Mouse (Mus musculus) adrenal gland, adult 8-10 months (tissue): ENCODE measurements at regions not wholly inside any gene's neighbourhood (a gene's known extent, or its start where the extent isn't known, plus 50 kb on each side); places are given as distances from the start of the nearest gene placed in this dataset.

Experiments
- DNase-seq: peaks from one replicate; pipeline ENCODE4 v3.0.0; 2022

DNA sequence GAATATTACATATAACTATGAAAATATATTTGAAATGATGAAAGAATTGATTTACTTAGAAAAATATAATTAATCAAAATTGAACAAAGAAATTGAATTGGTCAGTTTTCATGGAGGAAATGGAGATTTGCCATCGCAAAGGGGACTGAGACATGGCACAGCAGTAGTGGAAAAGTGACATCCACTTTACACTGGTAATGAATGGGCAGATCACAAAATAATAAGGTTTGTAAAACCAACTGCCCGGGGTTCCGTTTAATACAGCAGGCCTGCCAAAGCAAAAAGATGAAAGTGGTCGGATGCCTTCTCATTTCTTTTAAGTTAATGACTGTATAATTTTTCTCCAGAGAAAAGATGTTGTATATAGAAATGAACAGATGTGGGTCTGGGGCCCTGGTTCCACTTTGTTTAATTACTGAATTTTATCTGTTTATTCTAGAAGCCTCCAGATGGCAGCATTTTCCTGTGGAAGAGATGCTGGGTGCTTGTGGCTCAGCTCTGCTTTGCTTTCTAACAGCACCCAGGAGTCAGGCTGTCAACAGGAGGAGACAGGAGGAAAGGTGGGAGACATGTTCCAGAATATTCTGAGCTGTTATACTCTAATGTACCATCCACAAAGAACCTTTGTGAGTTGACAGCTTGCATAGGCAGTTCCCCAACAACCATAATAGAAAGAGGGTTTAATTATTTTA, 75.6 kb upstream of the Fbxl17 start:
- DNase-seq = peak; percentile 5

DNA sequence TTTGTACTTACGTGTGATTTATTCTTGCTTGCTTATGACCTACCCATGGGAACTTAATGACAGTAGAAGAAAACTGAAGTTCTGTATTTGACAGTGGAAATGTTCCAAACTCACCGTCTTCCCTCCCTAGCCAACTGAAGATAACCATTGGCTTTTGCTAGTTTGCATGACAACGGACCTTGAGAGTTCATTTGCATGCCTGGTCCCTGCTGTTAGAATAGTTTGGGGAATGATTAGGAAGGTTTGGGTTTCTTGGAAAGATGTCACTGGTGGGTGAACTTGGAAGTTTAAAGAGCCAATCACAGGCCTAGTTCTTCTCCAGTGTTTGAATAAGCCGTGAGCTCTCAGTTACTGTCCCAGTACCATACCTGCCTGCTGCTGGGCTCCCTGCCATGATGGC, 83.1 kb upstream of the Fbxl17 start:
- DNase-seq = no peak

DNA sequence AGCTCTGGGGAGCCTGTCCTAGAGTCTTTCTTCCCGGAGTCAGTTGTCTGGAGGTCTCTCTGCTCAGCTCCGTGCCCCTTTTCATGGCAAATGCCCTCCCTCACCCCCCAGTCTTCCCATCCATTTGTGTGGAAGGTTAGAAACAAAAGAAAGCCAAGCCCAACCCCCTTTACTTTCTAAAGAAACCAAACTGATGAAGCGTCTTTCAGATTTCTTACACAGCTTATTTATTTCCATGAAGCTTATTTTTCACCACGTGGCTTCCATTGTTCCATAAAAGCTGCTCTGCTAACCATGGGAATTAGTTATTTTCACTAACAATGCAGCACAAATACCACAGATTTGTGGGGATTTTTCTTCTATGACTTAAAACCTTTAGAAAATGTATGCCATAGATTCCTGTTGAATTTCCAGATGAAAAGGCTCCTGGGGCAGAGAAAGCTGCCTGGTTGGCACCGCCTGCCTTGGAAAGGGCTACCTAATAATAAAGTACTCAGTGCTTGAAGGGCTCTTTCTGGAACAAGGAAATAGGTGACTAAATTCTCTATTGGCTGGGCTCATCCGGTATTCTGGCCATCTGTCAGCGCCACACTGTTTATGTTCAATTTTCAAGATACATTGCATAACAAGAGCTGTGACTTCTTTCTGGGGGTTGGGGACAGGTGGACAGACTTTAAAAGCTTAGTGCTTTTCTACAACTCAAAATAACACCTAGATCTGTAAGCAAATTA, 107.4 kb upstream of the Fbxl17 start:
- DNase-seq = no peak

DNA sequence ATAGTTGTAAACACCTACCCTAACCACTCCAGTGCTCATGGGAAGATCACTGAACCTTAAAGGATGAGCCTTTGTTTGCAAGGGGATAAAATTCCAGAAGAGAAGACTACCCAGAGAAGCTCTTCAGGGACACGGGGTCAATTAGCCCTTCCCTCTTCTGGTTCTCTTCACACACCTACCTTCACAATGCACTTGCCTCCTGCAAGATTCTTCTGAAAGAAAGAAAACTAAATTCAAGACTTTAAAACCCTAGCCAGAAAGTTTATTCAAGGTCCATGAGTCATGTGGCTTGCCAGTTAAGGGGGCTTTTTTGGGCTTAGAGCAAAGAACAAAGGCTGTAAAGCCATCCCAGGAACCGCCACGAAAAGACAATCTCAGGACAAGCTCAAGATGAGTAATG, 122.9 kb upstream of the Fbxl17 start:
- no peak for DNase-seq

DNA sequence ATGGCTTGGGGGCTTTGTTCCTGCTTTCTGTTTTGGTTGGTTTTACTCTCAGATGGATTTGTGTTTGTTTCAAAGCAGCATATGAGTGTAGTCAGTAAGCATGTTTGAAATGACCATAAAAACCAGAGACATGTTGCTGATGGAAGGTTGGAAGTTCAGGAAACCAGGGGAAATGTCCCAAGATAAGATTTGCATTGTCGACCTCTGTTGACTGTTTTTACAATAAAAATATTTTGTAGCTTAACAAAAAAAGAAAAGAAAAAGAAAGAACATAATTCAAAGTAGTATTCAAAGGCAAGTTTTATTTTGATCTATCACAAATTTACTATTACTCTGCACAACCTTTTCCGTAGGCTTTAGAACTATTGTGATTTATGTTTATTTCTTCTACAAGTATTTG, 137.8 kb upstream of the Fbxl17 start:
- DNase-seq = no peak

DNA sequence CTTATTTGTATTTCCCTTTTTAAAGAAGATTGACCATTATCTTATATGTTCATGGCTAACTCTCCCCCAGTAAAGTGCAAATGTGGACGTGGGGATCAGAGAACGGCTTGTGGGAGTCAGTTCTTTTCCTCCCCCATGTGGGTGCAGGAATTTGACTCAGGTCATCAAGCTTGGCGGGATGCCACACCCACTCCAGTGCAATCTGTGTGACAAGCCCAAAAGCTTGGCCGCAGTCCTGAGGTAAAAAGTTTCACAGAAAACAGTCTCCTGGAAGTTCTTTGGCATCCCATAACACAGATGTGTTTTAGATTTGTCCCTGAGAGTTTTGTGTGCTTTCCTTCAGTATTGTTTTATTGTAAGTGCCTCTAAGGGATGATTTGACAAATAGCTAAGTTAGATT, 144.6 kb upstream of the Fbxl17 start:
- DNase-seq = no peak

DNA sequence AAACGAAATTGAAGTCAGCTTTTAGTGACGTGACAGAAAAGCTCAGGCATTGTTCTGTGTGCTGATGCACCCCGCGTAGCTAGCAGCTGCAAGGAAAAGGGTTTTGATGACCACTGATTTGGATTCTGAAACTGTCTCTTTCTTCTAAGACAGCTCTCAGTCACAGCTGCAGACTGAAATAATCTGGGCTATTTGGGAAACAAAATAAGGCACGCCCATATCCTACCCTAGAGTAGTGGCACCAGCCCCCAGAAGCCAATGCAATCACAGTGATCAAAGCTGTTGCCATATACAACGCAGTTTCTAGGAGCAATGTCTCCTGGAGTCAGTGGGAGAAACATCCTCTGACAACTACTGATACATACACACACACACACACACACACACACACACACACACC, 157.9 kb upstream of the Fbxl17 start:
- no peak for DNase-seq

DNA sequence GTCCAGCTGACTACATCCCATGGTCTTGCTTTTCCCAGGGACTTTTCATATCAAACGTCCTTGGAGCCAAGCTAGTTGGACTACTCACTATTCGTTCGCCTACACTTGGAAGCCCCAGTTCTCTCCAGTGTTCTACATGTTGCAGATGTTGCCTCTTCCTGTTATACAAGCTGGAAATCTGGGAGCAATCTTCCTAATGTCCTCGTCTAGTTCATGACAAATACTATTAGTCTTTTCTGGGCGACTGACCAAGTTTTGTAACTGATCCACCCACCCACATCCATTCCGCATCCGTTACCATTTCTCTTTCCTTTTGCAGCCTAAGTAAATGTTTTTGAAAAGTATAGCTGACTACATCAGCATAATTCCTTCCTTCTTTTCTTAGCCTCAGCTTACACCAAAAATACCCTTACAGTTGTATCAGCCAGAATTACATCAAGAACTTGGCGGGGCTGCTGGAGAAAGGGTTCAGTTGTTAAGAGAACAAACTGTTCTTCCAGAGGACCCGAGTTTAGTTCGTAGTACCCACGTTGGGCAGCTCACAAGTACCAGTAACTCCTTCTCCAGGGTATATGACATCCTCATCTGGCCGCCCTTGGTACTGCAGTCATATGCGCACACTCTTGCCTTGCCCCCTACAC, 161.1 kb upstream of the Fbxl17 start:
- no peak for DNase-seq

DNA sequence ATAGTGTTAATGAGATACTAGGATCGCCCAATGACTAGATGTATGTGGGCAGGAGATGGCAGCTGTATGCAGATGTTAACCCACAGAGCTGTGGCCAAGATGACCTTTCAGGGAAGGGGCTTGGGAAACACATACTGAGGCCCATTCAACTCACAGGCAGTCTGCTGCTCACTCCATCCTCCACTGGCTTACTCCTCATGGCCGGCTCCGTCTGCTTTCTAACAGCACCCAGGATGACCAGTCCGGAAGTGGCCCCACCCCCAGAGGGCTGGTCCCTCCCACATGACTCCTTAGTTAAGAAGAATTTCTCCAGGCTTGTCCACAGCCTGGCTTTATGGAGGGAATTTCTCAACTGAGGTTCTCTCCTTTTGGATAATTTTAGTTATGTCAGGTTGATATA, 161.8 kb upstream of the Fbxl17 start:
- no peak for DNase-seq

DNA sequence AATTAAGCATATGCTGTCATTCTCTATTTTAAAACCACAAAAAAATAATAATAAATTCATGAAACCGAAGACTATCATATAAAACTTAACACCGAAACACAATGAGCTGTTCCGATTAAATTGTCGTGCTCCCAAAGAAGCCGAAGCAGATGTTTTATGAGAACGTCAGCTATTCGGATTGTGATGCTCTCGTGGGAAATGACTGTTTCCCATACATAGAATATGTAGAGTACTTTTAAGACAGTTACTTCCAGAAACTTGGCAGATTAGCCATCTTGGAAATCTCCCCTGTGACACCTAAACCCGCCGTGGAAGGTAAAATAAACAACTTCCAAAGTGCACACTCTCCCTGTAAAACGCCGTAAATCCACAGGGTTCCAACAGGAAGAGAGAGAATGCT, 162.4 kb upstream of the Fbxl17 start:
- DNase-seq = no peak

DNA sequence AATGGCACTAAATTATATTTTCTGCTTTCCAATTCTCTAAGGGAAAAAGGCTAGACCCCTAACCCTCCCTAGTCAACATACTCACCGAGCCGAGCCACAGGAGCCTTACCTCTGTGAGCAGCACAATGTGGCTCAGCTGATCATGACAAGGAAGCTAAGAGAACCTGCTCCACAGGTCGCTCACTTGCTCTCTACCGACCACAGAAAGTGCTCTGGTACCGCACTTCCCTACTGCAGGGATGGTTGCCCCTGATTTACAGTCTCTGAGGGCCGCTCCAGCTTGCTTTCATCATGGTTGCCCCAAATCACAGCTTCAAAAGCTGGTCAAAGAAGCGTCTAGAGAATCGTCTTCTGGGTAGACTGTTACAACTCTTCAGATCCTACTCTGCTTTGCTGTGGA, 177.0 kb upstream of the Fbxl17 start:
- DNase-seq = no peak

DNA sequence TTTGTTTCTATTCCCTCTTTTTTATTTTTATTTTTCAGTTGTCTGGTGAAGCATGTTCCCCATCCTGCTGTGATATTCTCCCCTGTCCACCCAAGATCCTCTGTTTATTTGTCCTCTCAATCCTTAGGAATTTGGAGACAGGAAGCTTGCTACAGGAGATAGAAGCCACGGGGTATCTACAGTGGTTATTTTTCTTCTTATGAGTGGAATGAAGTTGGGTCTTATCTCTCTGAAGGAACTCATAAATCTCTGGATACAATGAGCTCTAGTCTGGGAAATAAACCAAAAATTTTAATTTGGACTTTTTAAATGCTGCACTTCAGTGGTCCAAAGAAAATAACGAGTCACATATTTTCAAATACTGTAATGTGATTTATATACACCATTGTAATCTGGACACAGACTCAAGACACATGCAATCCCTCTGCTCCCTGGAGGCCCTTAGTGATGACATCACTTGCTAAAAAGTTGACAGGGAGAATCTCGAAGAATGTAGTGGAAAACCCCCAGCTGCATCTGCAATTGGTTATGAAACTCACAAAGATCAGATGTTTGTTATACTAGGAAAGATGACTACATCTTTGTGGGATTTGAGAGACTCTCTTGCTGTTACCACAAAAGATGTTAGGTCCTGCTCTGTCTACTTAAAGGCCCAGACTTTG, 178.3 kb upstream of the Fbxl17 start:
- no peak for DNase-seq

DNA sequence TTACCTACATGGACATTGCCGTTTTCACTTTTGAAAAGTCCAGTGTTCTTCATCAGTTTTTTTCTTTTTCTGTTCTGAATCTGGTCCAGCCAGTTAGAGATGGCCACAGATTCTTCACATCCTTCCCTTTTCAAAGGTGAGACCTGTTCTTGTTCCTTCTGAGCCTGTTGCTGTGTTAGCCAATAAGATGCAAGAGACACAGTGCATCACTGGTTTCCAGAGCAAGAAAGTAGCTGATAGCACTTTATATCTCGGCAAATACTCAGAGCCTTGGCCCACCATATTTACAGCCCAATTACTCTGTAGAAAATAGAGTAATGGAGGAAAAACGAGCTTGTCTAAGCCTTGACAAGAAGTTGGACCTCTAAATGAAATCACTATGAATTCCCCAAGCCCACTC, 180.7 kb upstream of the Fbxl17 start:
- no peak for DNase-seq

DNA sequence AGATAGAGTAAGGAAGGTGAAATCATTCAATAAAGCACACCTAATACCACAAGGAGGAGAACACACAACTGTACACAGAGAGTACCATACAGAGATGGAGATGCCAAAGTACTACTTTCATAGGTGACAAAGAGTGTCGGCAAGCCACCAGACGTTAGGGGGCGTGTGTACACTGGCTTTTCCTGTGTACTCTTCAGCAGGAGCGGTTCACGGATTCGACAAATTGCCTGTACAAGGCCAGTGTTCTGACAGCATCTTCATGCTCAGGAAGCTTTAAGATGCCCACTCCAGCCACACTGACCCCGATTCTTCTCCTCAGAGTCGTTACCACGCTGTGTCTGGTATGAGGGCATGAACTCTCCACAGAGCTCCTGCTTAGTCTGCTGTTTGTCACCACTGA, 179.5 kb upstream of the Fer start:
- DNase-seq = no peak

DNA sequence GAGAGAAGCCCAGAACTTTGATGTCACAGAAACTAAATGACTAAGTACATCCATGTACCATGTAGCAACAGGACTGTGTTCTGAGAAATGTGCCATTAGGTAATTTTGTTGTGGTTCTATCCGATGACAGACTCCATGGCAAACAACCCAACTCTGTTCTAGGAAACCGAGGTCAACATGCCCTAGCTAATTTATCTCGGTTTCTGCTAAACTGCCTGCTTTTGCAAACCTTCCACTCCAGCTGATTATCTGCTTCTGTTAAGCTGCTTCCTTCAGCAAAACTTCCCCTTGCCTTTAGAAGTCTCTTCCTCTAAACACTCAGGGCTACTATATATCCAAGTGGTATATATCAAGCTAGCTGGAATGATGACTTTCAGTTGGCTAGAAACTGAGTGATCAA, 178.8 kb upstream of the Fer start:
- DNase-seq = no peak

DNA sequence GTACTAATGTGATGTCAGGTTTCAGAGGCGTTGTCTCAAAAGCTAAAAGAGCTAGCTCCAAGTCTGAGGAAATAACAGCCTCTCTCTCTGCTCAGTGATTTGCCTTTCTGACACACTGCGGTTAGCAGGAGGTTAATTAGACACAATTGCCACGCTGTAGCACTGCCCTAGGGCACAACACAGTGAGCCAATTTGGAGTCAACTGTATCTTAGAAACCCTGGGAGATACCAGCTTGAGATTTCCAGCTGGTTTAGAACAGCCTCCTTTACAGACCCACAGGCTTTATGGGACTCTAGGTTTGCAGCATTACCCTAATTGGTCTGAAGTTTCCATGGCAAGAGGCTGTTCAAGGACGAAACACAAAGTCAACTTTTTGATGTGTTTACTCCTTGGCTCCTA, 176.9 kb upstream of the Fer start:
- no peak for DNase-seq

DNA sequence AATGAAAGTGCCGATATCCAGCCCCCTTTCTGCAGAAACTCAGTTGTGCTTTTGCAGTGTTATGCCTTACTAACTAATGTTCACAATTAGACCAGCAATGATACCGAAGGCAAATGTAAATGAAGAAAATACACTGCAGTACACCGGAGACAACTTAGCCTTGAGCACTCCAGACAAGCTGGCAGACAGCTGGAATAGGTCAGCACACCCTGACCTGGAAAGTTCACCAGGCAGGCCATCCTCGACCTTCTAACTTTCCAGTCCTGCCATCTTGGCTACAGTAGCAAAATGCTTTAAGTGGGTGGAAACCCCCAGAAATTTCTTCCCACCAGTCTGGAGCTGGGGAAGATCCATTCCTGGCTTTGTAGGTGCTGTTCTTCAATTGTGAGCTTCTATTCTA, 176.5 kb upstream of the Fer start:
- DNase-seq = no peak

DNA sequence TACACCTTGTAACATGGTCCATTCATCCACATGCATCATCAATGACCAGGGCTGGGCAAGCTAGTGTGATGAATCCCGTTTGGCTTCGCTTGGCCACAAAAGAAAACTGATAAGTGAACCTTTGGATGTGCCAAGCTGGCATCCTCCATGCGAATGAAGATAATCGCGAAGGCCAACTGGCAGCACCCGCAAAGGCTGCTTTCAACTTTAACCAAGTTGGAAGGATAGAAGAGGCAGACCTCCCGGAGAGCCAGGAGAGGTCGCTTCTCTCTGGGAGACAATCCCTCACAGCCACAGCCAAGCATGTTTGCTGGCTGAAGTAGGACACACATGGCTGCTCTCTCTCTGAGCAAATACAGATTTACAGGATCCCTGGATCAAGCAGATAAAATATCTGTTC, 173.6 kb upstream of the Fer start:
- peak; percentile 60 for DNase-seq

DNA sequence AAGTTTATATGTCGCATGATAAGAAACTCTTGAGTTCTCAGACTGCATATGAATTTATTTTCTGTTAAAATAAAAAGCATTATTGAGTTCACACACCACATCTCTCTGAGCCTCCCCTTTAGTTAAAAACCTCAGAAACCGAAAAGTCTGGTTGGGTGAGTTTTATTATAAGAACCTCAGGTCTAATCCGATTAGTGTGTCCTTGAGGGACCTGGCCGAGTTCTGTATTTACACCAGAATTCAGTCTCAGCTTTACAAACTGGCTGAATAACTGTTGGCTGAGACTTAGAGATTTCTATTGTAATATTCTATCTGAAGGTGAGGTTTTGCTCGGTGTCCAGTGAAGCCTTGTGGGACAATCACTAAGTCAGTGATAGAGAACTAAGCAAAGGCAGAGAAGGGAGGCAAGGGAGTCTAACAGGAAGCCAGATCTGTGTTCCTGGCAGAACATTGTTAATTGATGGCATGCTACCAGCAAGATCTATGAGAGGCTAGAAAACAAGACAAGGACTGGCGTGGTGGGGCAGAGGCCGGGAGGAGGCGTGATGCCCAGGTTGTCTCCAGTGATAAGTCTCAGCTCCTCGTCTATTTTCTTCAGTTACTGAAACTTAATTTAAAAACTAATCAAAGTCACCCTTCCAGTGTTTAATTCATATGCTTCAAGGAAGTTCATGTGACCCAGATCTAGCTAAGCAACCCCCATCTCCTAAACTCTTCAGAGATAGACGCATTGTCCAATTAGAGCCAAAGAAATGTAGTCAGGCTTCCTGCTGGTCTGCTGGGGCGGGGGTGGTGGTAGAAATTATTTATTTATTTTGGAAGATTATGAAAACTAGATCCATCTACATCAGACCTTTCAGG, 171.8 kb upstream of the Fer start:
- DNase-seq = no peak

DNA sequence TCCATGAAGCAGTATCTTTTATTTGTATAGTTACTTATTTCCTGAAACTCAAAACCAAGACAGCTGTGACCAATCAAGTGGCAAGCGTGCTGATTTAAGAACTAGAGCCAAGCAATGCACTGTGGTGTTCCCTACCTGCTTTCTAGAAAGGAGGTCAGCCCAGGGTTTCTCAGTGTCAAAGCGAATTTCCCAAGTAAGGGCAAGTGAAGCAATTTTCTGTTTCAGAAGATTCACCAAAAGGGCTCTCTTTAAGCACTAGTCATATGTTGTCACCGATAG, 171.2 kb upstream of the Fer start:
- DNase-seq = no peak

DNA sequence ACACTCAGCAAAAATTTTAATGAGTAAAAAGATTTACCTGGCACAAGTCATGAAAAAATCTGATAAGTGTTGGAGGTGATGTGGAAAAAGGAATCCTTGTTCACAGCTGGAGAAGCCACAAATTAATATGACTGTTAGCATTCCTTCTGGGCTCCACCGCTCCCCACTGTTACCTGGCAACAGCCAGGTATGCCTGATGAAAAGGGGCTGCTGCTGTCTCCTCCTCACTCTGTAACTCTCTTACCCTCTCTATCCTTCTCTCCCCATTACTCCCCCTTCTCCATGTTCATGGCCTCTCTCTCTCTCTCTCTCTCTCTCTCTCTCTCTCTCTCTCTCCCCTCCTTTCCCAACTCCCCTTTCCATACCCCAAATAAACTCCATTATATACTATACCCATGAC, 169.6 kb upstream of the Fer start:
- DNase-seq = no peak

DNA sequence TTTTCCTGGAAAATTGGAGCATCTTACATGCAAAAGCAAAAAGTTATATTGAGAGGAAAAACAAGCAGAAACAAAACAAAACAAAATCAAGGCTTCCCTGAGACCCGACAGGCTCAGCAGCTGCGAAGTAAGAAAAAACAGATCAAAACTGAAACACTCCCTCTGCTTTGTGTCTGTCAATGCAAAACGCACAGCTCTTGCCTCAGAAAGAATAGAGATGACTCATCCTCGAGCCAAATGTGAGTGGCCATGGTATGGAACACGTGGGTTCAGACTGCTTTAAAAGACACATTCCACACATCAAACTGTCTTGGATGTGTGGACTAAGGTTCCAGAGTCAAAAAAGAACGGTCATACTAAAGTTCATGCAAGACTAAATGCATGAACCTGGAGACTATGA, 163.3 kb upstream of the Fer start:
- DNase-seq = no peak

DNA sequence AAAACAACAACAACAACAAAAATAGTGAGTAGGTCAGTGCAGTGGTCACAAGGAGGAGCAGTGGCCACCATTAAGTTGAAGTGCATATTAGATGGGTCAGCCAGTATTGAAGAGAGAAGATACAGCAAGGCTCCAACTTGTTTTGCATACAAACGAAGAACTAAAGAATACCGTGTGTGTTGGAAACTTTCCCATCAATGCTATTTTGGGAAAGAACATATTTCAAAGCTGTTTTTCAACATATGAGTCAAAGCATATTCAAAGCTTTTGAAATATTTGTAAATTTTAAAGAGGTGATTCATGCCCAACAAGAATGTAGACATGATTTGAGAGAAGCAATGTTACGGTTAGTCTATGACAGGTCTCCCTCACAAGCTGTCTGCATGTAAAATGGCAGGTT, 157.9 kb upstream of the Fer start:
- no peak for DNase-seq
